Mouse (Mus musculus) forebrain, embryonic 11.5 days (tissue): ENCODE measurements at regions not wholly inside any gene's neighbourhood (a gene's known extent, or its start where the extent isn't known, plus 50 kb on each side); places are given as distances from the start of the nearest gene placed in this dataset.

Experiments
- ATAC-seq: fragments of 200-750 bp; cut with Nextera tagmentation; replicated peaks from 2 replicates; pipeline ENCODE4 v1.8.0; 2017; ENCODE audit warnings: moderate TSS enrichment; ENCODE audit not compliant: low FRiP score
- DNase-seq: peaks from one replicate; pipeline ENCODE4 v3.0.0-alpha.2; 2017; ENCODE audit warnings: low spot score
- H3K27ac ChIP-seq: fragments of 300-500 bp; sonication (generic); 2 replicates; pipeline ENCODE4 v1.5.1; 2014; ENCODE audit warnings: low read depth, low read length
- H3K27me3 ChIP-seq: fragments of 300-500 bp; sonication (generic); 2 replicates; pipeline ENCODE4 v1.6.1; 2014; ENCODE audit warnings: mild to moderate bottlenecking, low read length, mixed read lengths; ENCODE audit not compliant: control insufficient read depth, insufficient read depth
- H3K36me3 ChIP-seq: fragments of 300-500 bp; sonication (generic); 2 replicates; pipeline ENCODE4 v1.6.1; 2014; ENCODE audit warnings: mild to moderate bottlenecking, low read length, moderate library complexity, mixed read lengths; ENCODE audit not compliant: control insufficient read depth, insufficient read depth
- H3K4me1 ChIP-seq: fragments of 300-500 bp; sonication (generic); replicated peaks from 2 replicates; pipeline ENCODE4 v1.6.1; 2014; ENCODE audit warnings: low read length, mixed read lengths; ENCODE audit not compliant: control insufficient read depth, insufficient read depth
- H3K4me2 ChIP-seq: fragments of 300-500 bp; sonication (generic); 2 replicates; pipeline ENCODE4 v1.6.1; 2014; ENCODE audit warnings: low read depth, mild to moderate bottlenecking, low read length, moderate library complexity, mixed read lengths; ENCODE audit not compliant: severe bottlenecking
- H3K4me3 ChIP-seq: fragments of 300-500 bp; sonication (generic); 2 replicates; pipeline ENCODE4 v1.5.1; 2014; ENCODE audit warnings: low read depth, low read length
- H3K9ac ChIP-seq: fragments of 300-500 bp; sonication (generic); 2 replicates; pipeline ENCODE4 v1.6.1; 2014; ENCODE audit warnings: low read length
- H3K9me3 ChIP-seq: fragments of 300-500 bp; sonication (generic); 2 replicates; pipeline ENCODE4 v1.6.1; 2016; ENCODE audit warnings: low read length, mixed read lengths; ENCODE audit not compliant: control insufficient read depth
- WGBS: fragments of 180-500 bp; shearing (Covaris S2); extraction: QIAGEN DNeasy Blood & Tissue Kit; methylation state at CpG from one replicate; pipeline ENCODE4 v1.1.7; 2014; 5-methylcytosine and 5-hydroxymethylcytosine counted together

DNA sequence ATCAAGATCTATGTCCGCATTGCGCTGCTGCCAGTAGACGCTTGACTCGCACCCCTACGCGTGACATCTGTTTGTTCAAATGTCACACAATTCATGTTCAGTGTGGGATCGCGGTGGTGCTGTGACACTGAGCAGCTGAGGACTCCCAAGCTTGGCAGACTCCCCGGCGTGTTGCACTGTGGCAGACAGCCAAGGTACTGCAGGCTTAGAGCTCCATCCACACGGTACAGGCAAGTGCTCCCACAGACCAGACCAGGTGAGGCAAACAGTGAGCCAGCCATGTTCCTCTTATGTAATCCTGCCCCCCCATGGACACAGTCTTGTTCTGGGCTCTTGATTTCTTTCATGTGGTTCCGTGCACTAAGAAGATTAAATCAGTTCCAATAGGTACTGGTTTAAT lies 205.5 kb upstream of the Myocd start:
- H3K27me3 ChIP-seq, result no peaks in the 10 kb centered on the region
- H3K4me1 ChIP-seq, result no peaks in the 10 kb centered on the region
- H3K4me3 ChIP-seq, result no peak overlapping the region
- H3K27ac ChIP-seq, result no peak overlapping the region
- H3K4me2 ChIP-seq, result no peak overlapping the region
- ATAC-seq (no peak), DNase-seq (no peak)
- no peaks in the 10 kb centered on the region for H3K36me3 ChIP-seq
- 94% methylated on average over 12 of the region's 12 CpGs for WGBS
- no peaks in the 10 kb centered on the region for H3K9me3 ChIP-seq
- no peak overlapping the region for H3K9ac ChIP-seq

DNA sequence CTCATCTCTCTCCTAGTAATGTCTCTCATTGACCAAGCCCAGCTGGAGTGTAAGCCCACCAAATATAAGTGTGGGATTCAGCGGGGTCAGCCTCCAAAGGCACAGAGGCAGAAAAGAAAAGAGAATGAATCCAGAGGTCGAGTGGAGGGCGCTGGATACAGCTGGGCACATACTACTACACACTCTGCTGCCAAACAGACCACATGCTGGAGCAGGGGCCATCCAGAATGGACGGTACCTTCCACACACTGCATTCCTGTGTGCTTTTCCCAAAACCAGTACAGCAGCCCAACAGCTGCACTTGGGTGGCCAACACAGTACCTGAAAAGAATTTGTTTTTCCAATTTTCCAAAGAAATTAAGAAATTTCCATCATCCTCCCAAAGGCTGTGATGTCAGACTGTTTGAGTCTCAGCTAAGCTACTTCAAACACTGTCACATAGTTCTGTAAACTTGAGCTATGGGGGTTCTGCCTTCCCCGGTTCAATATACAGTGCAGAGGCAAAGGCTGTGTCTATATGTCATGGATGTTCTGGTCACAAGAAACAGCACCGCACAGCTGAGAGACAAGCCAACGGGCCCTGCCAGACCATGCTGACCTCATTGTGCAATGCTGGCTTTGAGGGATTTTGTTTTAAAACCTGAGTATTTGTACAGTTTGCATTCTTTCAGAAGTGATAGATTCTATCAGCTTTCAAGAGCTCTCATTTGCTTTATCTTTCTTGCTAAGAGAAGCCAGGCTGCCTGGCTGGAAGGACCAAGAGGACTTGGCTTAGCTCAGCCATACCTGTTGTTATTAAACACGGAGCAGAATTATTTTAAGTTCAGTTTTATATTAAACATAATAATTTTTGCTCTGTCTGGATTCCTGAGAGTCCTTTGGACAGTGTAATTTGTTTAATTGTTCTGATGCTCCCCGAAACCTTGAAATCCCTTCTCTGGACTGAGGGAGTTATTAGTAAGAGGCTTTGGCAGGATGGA lies 200.3 kb upstream of the Myocd start:
- H3K9ac ChIP-seq, result no peak overlapping the region
- no peaks in the 10 kb centered on the region for H3K4me1 ChIP-seq
- DNase-seq (no peak), ATAC-seq (no peak)
- H3K4me3 ChIP-seq, result no peak overlapping the region
- H3K4me2 ChIP-seq, result no peak overlapping the region
- H3K27ac ChIP-seq, result no peak overlapping the region
- 87% methylated on average over 9 of the region's 9 CpGs for WGBS
- H3K9me3 ChIP-seq, result no peaks in the 10 kb centered on the region
- no peaks in the 10 kb centered on the region for H3K27me3 ChIP-seq
- no peaks in the 10 kb centered on the region for H3K36me3 ChIP-seq

DNA sequence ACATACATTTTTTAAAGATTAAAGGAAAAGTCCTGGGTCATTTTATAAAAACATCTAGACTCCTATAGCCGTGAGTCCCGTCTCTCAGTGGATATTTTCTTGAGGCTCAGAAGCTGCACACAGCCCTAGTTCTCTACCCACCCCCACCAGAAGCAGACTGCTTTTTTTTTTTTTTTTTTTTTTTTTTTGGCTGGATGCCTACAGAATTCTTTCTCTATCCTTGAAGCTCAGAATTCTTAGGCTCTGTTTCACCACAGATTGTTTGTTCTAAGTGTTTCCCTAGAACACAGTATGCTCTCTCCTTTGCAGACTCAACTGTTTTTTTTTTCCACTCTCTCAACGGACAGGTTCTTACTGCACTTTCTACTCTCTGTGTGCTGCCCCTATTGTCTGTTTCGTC lies 191.3 kb upstream of the Myocd start:
- Histone ChIP-seq H3K9ac (no peak overlapping the region), H3K4me3 (no peak overlapping the region), H3K27me3 (no peaks in the 10 kb centered on the region), H3K9me3 (no peaks in the 10 kb centered on the region), H3K36me3 (no peaks in the 10 kb centered on the region), H3K27ac (no peak overlapping the region), H3K4me2 (no peak overlapping the region), H3K4me1 (no peaks in the 10 kb centered on the region)
- no peak for ATAC-seq
- 77% methylated on average over 4 of the region's 4 CpGs for WGBS
- no peak for DNase-seq

DNA sequence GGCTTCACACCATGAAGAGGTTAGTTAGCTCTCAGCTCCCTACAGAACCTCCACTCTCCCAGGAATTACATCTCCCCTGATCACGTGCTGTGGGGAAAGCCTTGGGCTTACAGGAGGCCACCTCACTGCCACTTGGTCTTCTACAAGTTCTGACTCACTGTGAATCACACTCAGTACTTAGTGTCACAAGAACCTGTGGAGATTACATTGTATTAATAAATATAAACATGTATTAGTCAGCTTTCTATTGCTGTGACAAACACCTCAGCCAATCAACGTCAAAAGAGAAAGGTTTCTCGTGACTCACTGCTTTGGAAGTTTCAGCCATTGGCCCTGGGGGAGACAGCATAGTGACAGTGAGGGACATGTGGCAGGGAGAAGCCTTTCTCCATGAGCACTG lies 178.6 kb upstream of the Myocd start:
- no peaks in the 10 kb centered on the region for H3K4me1 ChIP-seq
- ATAC-seq (no peak), DNase-seq (no peak)
- H3K36me3 ChIP-seq, result no peaks in the 10 kb centered on the region
- WGBS, result 88% methylated on average over 3 of the region's 3 CpGs
- H3K9me3 ChIP-seq, result no peaks in the 10 kb centered on the region
- H3K27me3 ChIP-seq, result no peaks in the 10 kb centered on the region
- no peak overlapping the region for H3K27ac ChIP-seq
- H3K9ac ChIP-seq, result no peak overlapping the region
- no peak overlapping the region for H3K4me3 ChIP-seq
- H3K4me2 ChIP-seq, result no peak overlapping the region

DNA sequence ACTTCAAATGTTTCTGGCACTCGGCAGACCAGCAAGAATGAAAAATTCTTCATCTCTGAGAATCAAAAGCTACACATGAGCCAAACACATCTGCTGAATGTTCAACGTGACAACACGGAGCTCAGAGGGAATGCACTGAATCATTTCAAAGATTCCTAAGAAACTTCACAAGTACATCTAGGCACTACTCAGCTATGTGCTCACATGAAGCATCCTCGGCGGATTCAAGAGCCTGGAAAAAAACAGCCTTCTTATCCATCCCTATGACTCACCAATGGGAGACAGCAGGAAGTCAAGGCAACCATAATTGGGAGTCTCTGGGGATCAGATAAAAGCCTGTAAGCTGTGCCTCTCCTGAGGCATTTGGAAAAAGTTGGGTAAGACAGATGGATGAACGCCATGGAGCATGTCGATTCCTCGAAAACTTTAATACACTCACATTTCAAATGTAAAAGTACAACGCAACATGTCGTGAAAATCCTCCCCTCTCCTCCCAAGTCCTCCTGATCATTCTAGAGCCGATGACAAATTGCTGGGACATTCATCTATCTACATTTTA lies 173.8 kb upstream of the Myocd start:
- H3K4me1 ChIP-seq, result no peaks in the 10 kb centered on the region
- DNase-seq (no peak), ATAC-seq (no peak)
- H3K4me2 ChIP-seq, result no peak overlapping the region
- no peaks in the 10 kb centered on the region for H3K9me3 ChIP-seq
- no peaks in the 10 kb centered on the region for H3K27me3 ChIP-seq
- WGBS, result 91% methylated on average over 11 of the region's 11 CpGs
- H3K27ac ChIP-seq, result no peak overlapping the region
- H3K9ac ChIP-seq, result no peak overlapping the region
- no peak overlapping the region for H3K4me3 ChIP-seq
- H3K36me3 ChIP-seq, result no peaks in the 10 kb centered on the region

DNA sequence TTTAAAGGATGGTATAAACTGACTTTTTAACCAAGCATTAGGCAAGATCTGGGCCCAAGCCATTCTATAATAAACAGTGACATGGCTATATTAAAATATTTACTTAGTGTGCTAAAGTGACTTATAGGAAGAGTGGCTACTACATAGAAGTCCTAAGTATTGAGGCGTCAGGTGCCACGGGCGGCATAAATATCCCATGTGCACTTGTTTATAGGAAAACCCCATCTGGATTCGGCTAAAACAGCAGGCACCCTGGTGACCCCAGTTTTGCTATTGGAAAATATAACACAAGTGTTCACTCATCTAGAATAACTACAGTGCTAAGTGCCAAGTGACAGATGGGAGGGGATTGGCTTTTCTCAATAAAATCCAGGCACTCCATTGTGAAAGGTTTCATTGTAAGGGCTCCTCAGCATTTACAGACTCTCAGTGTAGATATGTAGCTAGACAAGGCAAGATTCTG lies 165.9 kb upstream of the Myocd start:
- no peaks in the 10 kb centered on the region for H3K36me3 ChIP-seq
- ATAC-seq (no peak), DNase-seq (no peak)
- no peak overlapping the region for H3K4me2 ChIP-seq
- WGBS, result 75% methylated on average over 4 of the region's 4 CpGs
- H3K4me1 ChIP-seq, result no peaks in the 10 kb centered on the region
- no peak overlapping the region for H3K27ac ChIP-seq
- H3K9ac ChIP-seq, result no peak overlapping the region
- no peaks in the 10 kb centered on the region for H3K27me3 ChIP-seq
- no peak overlapping the region for H3K4me3 ChIP-seq
- no peaks in the 10 kb centered on the region for H3K9me3 ChIP-seq

DNA sequence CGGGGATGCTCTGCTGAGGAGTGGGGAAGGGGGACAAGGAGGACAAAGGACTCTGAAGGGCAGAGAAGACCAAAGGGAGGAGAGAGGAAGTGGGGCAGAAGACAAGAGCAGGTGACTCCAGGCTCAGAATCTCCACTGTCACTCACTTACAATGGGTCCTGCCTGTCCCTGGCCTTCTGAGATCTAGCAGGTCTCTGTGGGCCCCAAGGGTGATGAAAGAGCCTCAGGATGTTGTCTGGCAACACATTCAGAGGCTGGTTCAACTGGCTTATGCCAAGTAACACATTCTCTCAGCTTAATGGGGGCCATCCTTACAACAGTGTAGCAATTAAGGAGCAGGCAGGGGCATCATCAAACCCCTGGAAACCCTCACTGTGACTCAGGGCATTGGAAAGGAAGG lies 152.1 kb upstream of the Myocd start:
- H3K36me3 ChIP-seq, result no peaks in the 10 kb centered on the region
- no peaks in the 10 kb centered on the region for H3K9me3 ChIP-seq
- no peak overlapping the region for H3K4me2 ChIP-seq
- ATAC-seq (no peak), DNase-seq (no peak)
- H3K4me3 ChIP-seq, result no peak overlapping the region
- H3K9ac ChIP-seq, result no peak overlapping the region
- WGBS, result 57% methylated on average over 1 of the region's 1 CpGs
- no peaks in the 10 kb centered on the region for H3K27me3 ChIP-seq
- no peak overlapping the region for H3K27ac ChIP-seq
- H3K4me1 ChIP-seq, result no peaks in the 10 kb centered on the region

DNA sequence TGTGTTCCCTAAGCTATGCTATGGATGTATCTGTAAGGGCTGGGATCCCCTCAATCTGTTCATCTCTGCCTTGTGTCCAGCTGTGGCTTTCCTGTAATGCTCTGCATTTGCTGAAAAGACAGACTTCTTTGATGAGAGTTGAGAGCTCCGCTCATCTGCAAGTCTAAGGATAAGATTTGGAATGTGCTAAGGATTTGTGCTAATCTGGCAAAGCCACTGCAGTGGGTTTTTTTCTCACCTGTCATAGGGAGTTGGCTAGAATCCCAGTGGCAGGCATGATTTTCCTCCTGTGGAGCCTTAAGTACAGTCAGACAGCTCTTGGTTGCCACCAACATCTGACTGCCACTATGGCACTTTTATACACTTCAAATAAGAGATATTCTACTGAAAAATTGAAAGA lies 138.8 kb upstream of the Myocd start:
- Histone ChIP-seq H3K4me3 (no peak overlapping the region), H3K27ac (no peak overlapping the region), H3K36me3 (no peaks in the 10 kb centered on the region), H3K9ac (no peak overlapping the region), H3K9me3 (no peaks in the 10 kb centered on the region), H3K4me2 (no peak overlapping the region), H3K4me1 (no peaks in the 10 kb centered on the region), H3K27me3 (no peaks in the 10 kb centered on the region)
- ATAC-seq (no peak), DNase-seq (no peak)
- 62% methylated on average over 1 of the region's 1 CpGs for WGBS
